Mouse (Mus musculus) embryonic facial prominence, embryonic 11.5 days (tissue): ENCODE results near the gene Cryab. TPM values are rescaled to one million over a fixed set of nuclear protein-coding genes. Genes with fewer than 3 reads are reported as not detected.

Source experiments
- ATAC-seq: fragments of 200-750 bp; cut with Nextera tagmentation; replicated peaks from 2 replicates; pipeline ENCODE4 v1.8.0; 2017; ENCODE audit warnings: low read depth; ENCODE audit not compliant: insufficient number of reproducible peaks, low FRiP score, low TSS enrichment
- DNase-seq: peaks from one replicate; pipeline ENCODE4 v3.0.0-alpha.2; 2015; ENCODE audit warnings: low spot score
- H3K27ac ChIP-seq: fragments of 300-500 bp; sonication (generic); replicated peaks from 2 replicates; pipeline ENCODE4 v1.5.1; 2014; ENCODE audit warnings: mild to moderate bottlenecking, low read depth, low read length, control low read depth
- H3K27me3 ChIP-seq: fragments of 300-500 bp; sonication (generic); 2 replicates; pipeline ENCODE4 v1.6.1; 2014; ENCODE audit warnings: mild to moderate bottlenecking, low read length, moderate library complexity, mixed read lengths; ENCODE audit not compliant: control insufficient read depth, insufficient read depth
- H3K36me3 ChIP-seq: fragments of 300-500 bp; sonication (generic); replicated peaks from 2 replicates; pipeline ENCODE4 v1.6.1; 2014; ENCODE audit warnings: low read depth, mild to moderate bottlenecking, low read length, moderate library complexity, mixed read lengths; ENCODE audit not compliant: control insufficient read depth, insufficient read depth
- H3K4me1 ChIP-seq: fragments of 300-500 bp; sonication (generic); 2 replicates; pipeline ENCODE4 v1.6.1; 2014; ENCODE audit warnings: low read length, mixed read lengths; ENCODE audit not compliant: control insufficient read depth, insufficient read depth
- H3K4me2 ChIP-seq: fragments of 300-500 bp; sonication (generic); 2 replicates; pipeline ENCODE4 v1.6.1; 2014; ENCODE audit warnings: low read depth, mild to moderate bottlenecking, control low read depth, low read length, moderate library complexity
- H3K4me3 ChIP-seq: fragments of 300-500 bp; sonication (generic); 2 replicates; pipeline ENCODE4 v1.5.1; 2014; ENCODE audit warnings: low read depth, low read length, control low read depth
- H3K9ac ChIP-seq: fragments of 300-500 bp; sonication (generic); replicated peaks from 2 replicates; pipeline ENCODE4 v1.6.1; 2014; ENCODE audit warnings: mild to moderate bottlenecking, control low read depth, low read length
- H3K9me3 ChIP-seq: fragments of 300-500 bp; sonication (generic); replicated peaks from 2 replicates; pipeline ENCODE4 v1.6.1; 2016; ENCODE audit warnings: mild to moderate bottlenecking, low read length, inconsistent platforms, mixed read lengths; ENCODE audit not compliant: control insufficient read depth
- WGBS: fragments of 180-500 bp; shearing (Covaris S2); extraction: QIAGEN DNeasy Blood & Tissue Kit; methylation state at CpG from one replicate; pipeline ENCODE4 v1.1.7; 2014; 5-methylcytosine and 5-hydroxymethylcytosine counted together
- polyA plus RNA-seq: library from polyadenylated mRNA; unstranded; fragments of >200 nt; fragmentation: Nextera tagmentation; extraction: Ambion mirVana; gene quantifications from 2 replicates; pipeline ENCODE4 v1.2.1, GENCODE M21; 2014

Cryab gene
- 17.4 and 23.2 TPM in 2 replicates for polyA plus RNA-seq

DNA sequence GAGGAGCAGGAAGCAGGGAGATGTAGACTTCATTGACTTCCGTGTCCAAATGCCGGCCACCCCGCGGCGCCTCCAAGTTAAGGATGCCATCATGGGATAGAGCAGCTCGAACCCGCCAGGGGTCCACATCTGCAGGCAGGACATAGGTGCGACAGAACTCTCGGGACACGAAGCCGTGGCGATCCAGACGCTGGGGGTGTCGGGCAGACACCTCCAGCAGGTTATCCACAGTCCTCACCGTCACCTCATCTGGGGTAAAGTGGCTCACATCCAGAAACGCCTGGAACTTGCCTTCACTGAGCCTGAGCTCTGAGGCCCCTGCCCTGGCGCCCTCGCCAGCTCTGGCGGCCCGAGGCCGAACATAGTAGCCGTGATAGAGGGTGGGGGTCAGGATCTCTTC, at the start of gene Cryab:
Gene Cryab (plus strand): TSS at position 3 of the 400 bp plus-strand sequence.
- Histone ChIP-seq H3K4me1 (no peaks in the 10 kb centered on the region), H3K9me3 (no peaks in the 10 kb centered on the region), H3K4me3 (no peak within 1 kb of the TSS), H3K27me3 (0 out of 2 replicates have a peak, but pooled peaks cover 2% of the 10 kb centered on the region), H3K27ac (no peak within 1 kb of the TSS), H3K9ac (no peak within 1 kb of the TSS), H3K4me2 (no peak within 1 kb of the TSS; the same call in 1 of the 2 replicates), H3K36me3 (no peaks in the 10 kb centered on the region)
- ATAC-seq (no peak), DNase-seq (no peak)
- WGBS = 73% methylated on average over 22 of the region's 22 CpGs

DNA sequence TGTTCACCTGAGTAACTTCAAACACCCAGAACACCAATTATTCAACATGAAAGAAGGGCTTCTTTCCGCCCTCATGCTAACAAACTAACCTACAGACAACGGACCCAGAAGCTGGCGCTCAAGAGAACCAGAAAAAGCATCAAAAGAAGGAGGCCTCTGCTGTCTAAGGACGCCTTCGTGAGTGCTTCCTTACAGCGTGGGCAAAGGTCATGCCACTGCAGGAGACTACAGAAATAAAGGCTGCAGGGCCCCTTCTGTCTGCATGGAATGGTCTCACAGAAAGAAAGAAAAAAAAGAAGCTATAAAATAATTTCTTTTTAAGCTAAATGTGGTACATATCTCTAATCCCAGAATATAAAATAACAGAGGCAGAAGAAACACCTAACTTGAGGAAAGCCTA, 46.2 kb upstream of the Cryab start:
- Histone ChIP-seq H3K27ac (no peak overlapping the region), H3K27me3 (0 out of 2 replicates have a peak, but pooled peaks cover under 1% of the 10 kb centered on the region), H3K4me1 (no peaks in the 10 kb centered on the region), H3K36me3 (no peaks in the 10 kb centered on the region), H3K9me3 (no peaks in the 10 kb centered on the region), H3K4me2 (no peak overlapping the region), H3K4me3 (no peak overlapping the region), H3K9ac (no peak overlapping the region)
- no peak for ATAC-seq
- no peak for DNase-seq
- WGBS = 68% methylated on average over 6 of the region's 6 CpGs

DNA sequence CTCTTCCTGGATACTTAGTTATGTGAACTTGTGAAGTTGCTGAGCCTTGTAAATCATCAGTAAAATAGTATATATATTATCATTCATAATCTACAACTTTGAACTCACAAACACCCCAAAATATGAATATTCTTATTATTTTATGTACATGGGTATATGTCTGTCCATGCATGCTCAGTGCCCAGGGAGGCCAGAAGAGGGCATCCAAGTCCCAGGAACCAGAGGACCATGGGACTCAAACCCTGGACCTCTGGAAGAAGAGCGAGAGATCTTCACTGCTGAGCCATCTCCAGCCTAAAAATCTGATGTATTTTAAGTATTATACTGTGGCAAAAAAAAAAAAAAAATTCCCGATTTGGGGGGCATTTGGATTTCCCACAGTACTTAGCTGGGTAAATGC, 42.0 kb upstream of the Cryab start:
- no peak overlapping the region for H3K27ac ChIP-seq
- no peaks in the 10 kb centered on the region for H3K9me3 ChIP-seq
- peak; percentile 39 for DNase-seq
- H3K4me2 ChIP-seq = no peak overlapping the region
- H3K36me3 ChIP-seq = no peaks in the 10 kb centered on the region
- 40% methylated on average over 2 of the region's 2 CpGs for WGBS
- no peaks in the 10 kb centered on the region for H3K27me3 ChIP-seq
- ATAC-seq = no peak
- H3K4me1 ChIP-seq = no peaks in the 10 kb centered on the region
- no peak overlapping the region for H3K4me3 ChIP-seq
- H3K9ac ChIP-seq = no peak overlapping the region

DNA sequence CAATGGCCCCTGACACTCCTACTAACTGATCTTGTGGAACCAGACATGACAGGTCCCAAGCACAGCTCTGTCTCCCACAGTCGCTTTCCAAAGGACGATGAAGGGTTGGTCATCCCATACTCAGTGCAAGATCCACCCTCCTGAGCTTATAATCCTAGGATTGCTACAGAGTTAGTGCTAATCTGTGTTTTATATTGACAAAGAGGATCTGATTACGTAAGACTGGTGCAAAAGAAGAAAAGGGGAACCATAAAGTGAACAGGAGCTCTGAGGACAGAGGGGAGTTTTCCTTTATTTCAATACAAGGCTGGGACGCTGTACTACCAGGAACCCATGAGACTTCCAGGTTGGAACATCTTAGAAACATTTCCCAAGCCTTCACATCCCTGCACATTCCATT, 39.8 kb upstream of the Cryab start:
- H3K36me3 ChIP-seq = no peaks in the 10 kb centered on the region
- no peak overlapping the region for H3K4me3 ChIP-seq
- no peaks in the 10 kb centered on the region for H3K9me3 ChIP-seq
- no peak overlapping the region for H3K9ac ChIP-seq
- DNase-seq (no peak), ATAC-seq (no peak)
- WGBS = 89% methylated on average over 4 of the region's 4 CpGs
- H3K4me1 ChIP-seq = no peaks in the 10 kb centered on the region
- H3K4me2 ChIP-seq = no peak overlapping the region
- no peaks in the 10 kb centered on the region for H3K27me3 ChIP-seq
- no peak overlapping the region for H3K27ac ChIP-seq

- Histone ChIP-seq H3K4me3 (no peak overlapping the region), H3K4me1 (no peaks in the 10 kb centered on the region), H3K4me2 (no peak overlapping the region), H3K9me3 (no peaks in the 10 kb centered on the region), H3K36me3 (no peaks in the 10 kb centered on the region), H3K9ac (no peak overlapping the region), H3K27ac (no peak overlapping the region), H3K27me3 (no peaks in the 10 kb centered on the region)
- ATAC-seq (no peak), DNase-seq (no peak)
- 47% methylated on average over 4 of the region's 4 CpGs for WGBS
Observed at GRCm38 (mm10) chr9:50714188-50714587, 36.9 kb upstream of the Cryab start.

DNA sequence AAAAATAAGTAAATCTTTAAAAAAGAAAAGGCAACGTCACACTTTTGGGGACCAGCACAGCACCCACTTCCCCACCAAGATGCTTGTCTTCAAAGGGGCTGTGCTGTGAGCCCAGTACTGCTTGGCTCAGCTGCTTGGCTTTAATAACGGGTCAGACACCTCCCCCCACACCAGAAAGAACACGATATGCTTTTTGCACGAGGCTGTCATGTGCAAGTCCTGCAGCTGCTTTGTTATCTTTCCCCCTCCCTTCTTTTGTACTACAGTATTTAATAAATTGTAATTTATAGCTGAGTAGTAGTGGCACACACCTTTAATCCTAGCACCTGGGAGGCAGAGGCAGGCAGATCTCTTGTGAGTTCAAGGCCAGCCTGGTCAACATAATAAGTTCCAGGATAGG, 32.2 kb upstream of the Cryab start:
- Histone ChIP-seq H3K27me3 (no peaks in the 10 kb centered on the region), H3K27ac (no peak overlapping the region), H3K9me3 (no peaks in the 10 kb centered on the region), H3K9ac (no peak overlapping the region), H3K4me1 (no peaks in the 10 kb centered on the region), H3K4me2 (no peak overlapping the region), H3K36me3 (no peaks in the 10 kb centered on the region), H3K4me3 (no peak overlapping the region)
- WGBS = 77% methylated on average over 4 of the region's 4 CpGs
- DNase-seq (no peak), ATAC-seq (no peak)

- Histone ChIP-seq H3K4me2 (no peak overlapping the region), H3K36me3 (no peaks in the 10 kb centered on the region), H3K9me3 (no peaks in the 10 kb centered on the region), H3K27me3 (no peaks in the 10 kb centered on the region), H3K27ac (no peak overlapping the region), H3K9ac (no peak overlapping the region), H3K4me3 (no peak overlapping the region), H3K4me1 (no peaks in the 10 kb centered on the region)
- DNase-seq (no peak), ATAC-seq (no peak)
- 34% methylated on average over 12 of the region's 12 CpGs for WGBS
Observed at GRCm38 (mm10) chr9:50721061-50721460, 30.1 kb upstream of the Cryab start.

DNA sequence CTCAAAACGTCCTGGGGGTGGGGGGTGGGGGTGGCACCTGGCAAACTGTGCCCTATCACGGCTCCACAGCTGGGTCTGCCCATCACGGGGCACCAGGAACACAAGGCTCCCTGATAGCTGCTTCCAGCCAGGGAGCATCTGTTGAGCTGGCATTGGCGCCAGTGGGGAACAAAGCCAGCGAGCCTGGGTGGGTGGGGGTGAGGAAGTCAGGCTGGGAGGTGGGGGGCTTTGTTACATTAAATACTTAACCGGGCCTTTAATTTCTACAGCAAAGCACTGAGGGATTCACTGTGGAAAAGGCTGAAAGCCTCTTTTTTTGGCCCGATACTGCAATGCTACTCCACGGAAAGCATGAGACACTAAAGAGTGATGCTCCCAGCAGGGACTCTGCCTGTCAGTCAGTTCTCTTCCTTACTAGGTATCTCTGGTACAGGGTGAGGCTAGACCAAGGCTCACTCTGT, 28.6 kb upstream of the Cryab start:
- Histone ChIP-seq H3K27me3 (no peaks in the 10 kb centered on the region), H3K4me2 (no peak overlapping the region), H3K4me1 (no peaks in the 10 kb centered on the region), H3K27ac (no peak overlapping the region), H3K4me3 (no peak overlapping the region), H3K9ac (no peak overlapping the region), H3K9me3 (no peaks in the 10 kb centered on the region), H3K36me3 (no peaks in the 10 kb centered on the region)
- 61% methylated on average over 8 of the region's 8 CpGs for WGBS
- DNase-seq (no peak), ATAC-seq (no peak)
